Mouse (Mus musculus): ENCODE measurements around the gene Cks1b. TPM values are rescaled to one million over a fixed set of nuclear protein-coding genes. Genes with fewer than 3 reads are reported as not detected.
A peak's percentile ranks its signal among the peaks of the same experiment; 100 is the strongest.

Cks1b gene
- polyA plus RNA-seq, 1 experiment: 7.4 TPM

GRCm38 (mm10) chr3:89449541-89449940 lies 31.4 kb upstream of the Cks1b start:
- TF ChIP-seq GATA1 (IDR thresholded peaks at IDR 0.05; ENCODE audit: low read length) (no peak), TAL1 (IDR thresholded peaks at IDR 0.05; ENCODE audit: low read length) (no peak)
- Histone ChIP-seq H3K27me3 (ENCODE audit: control insufficient read depth) (no peaks in the 10 kb centered on the region), H3K4me3 (replicated peaks) (peak overlapping the region; percentile 36), H3K9me3 (ENCODE audit: control insufficient read depth, low read length) (no peaks in the 10 kb centered on the region), H3K4me1 (ENCODE audit: control insufficient read depth) (peaks cover 36% of the 10 kb centered on the region), H3K36me3 (ENCODE audit: control insufficient read depth) (peaks cover 11% of the 10 kb centered on the region)

GRCm38 (mm10) chr3:89448720-89449537 lies 30.7 kb upstream of the Cks1b start:
- H3K9me3 ChIP-seq (ENCODE audit: control insufficient read depth, low read length): no peaks in the 10 kb centered on the region
- peaks cover 11% of the 10 kb centered on the region for H3K36me3 ChIP-seq (ENCODE audit: control insufficient read depth)
- peaks cover 34% of the 10 kb centered on the region for H3K4me1 ChIP-seq (ENCODE audit: control insufficient read depth)
- TF ChIP-seq GATA1 (IDR thresholded peaks at IDR 0.05; ENCODE audit: low read length) (no peak), TAL1 (IDR thresholded peaks at IDR 0.05; ENCODE audit: low read length) (no peak)
- peak overlapping the region; percentile 36 for H3K4me3 ChIP-seq (replicated peaks)
- H3K27me3 ChIP-seq (ENCODE audit: control insufficient read depth): no peaks in the 10 kb centered on the region

GRCm38 (mm10) chr3:89440691-89441090 lies 22.5 kb upstream of the Cks1b start:
- Histone ChIP-seq H3K9me3 (ENCODE audit: control insufficient read depth, low read length) (no peaks in the 10 kb centered on the region), H3K4me1 (ENCODE audit: control insufficient read depth) (peaks cover 18% of the 10 kb centered on the region), H3K4me3 (replicated peaks) (no peak overlapping the region), H3K36me3 (ENCODE audit: control insufficient read depth) (peaks cover 8% of the 10 kb centered on the region), H3K27me3 (ENCODE audit: control insufficient read depth) (no peaks in the 10 kb centered on the region)
- TF ChIP-seq TAL1 (IDR thresholded peaks at IDR 0.05; ENCODE audit: low read length) (no peak), GATA1 (IDR thresholded peaks at IDR 0.05; ENCODE audit: low read length) (no peak)

DNA sequence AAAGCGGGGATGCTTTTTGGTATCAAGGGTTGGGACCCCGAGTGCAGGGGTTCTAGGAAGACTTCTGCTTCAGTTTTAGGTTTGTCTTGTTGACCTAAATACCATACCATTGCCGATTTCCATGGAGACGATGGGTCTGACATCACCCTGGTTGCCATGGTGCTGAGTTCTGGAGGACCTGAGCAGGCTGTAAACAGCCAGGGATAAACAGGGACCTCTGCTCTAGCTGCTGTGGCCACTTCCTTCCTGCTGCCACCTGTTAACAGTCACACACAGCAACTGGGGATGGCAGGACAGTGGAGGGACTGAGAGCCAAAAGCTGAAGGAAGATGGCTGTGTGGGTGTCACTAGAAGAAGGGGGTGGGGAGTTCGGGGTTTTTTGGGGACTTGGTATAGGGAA lies 19.1 kb upstream of the Cks1b start:
- peaks cover 28% of the 10 kb centered on the region for H3K36me3 ChIP-seq (ENCODE audit: control insufficient read depth)
- H3K4me1 ChIP-seq (ENCODE audit: control insufficient read depth): peaks cover 33% of the 10 kb centered on the region
- peak overlapping the region; percentile 63 for H3K4me3 ChIP-seq (replicated peaks)
- TF ChIP-seq TAL1 (IDR thresholded peaks at IDR 0.05; ENCODE audit: low read length): no peak
- no peak for TF ChIP-seq GATA1 (IDR thresholded peaks at IDR 0.05; ENCODE audit: low read length)
- H3K9me3 ChIP-seq (ENCODE audit: control insufficient read depth, low read length): no peaks in the 10 kb centered on the region
- no peaks in the 10 kb centered on the region for H3K27me3 ChIP-seq (ENCODE audit: control insufficient read depth)

DNA sequence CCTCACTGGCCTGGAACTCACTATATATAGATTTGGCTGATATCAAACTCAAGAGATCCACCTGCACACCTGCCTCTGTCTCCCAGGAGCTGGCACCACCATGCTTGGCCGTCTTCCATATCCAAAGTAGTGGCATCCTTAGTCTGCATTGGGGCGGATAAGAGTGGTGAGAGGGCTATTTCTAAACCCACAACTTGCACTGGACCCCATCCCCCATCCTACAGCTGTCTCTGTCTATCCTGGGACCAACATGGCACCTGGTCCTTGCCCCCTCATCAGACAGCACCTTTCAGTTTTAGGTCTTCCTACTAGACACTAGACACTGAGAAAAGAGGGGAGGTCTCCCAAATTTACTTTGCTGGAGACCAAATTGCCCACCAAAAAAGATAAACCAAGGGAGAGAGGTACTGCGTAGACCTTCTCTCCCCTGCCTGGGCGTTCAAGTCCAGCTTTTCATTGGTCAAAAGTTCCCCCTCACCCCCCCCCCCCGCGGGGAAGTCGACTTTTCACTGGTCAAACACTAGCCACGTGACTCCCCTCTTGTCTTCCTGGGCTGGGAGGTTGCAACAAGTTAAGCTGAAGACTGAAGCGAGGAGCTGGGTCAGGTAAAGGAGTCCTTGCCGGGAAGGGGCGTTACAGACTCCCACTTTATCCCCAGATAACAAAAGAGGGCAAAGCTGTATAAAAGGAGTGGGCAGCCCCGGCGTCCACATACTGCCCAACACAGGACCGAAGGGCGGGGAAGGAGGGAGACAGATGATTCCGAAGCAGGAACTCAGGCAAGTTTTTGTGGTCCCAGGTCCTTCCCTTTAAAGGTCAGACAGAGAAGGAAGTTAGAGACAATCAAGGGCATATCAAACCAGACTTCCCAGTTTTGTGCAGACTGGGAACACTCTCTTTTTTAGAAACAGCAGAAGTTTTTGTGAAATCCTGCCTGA lies 18.3 kb upstream of the Cks1b start, which contains the start of gene Pbxip1:
Pbxip1 (plus strand) TSS at position 531 of the 938 bp plus-strand sequence.
- Histone ChIP-seq H3K4me3 (replicated peaks) (peak within 1 kb of the TSS; percentile 63), H3K27me3 (ENCODE audit: control insufficient read depth) (no peaks in the 10 kb centered on the region), H3K9me3 (ENCODE audit: control insufficient read depth, low read length) (no peaks in the 10 kb centered on the region), H3K36me3 (ENCODE audit: control insufficient read depth) (peaks cover 32% of the 10 kb centered on the region), H3K4me1 (ENCODE audit: control insufficient read depth) (peaks cover 37% of the 10 kb centered on the region)
- no peak for TF ChIP-seq GATA1 (IDR thresholded peaks at IDR 0.05; ENCODE audit: low read length)
- TF ChIP-seq TAL1 (IDR thresholded peaks at IDR 0.05; ENCODE audit: low read length): no peak

- Histone ChIP-seq H3K4me1 (ENCODE audit: control insufficient read depth) (peaks cover 51% of the 10 kb centered on the region), H3K36me3 (ENCODE audit: control insufficient read depth) (peaks cover 37% of the 10 kb centered on the region), H3K4me3 (replicated peaks) (no peak overlapping the region), H3K9me3 (ENCODE audit: control insufficient read depth, low read length) (no peaks in the 10 kb centered on the region), H3K27me3 (ENCODE audit: control insufficient read depth) (no peaks in the 10 kb centered on the region)
- TF ChIP-seq GATA1 (IDR thresholded peaks at IDR 0.05; ENCODE audit: low read length) (no peak), TAL1 (IDR thresholded peaks at IDR 0.05; ENCODE audit: low read length) (no peak)
Measured at GRCm38 (mm10) chr3:89435041-89435440, 16.9 kb upstream of the Cks1b start.

DNA sequence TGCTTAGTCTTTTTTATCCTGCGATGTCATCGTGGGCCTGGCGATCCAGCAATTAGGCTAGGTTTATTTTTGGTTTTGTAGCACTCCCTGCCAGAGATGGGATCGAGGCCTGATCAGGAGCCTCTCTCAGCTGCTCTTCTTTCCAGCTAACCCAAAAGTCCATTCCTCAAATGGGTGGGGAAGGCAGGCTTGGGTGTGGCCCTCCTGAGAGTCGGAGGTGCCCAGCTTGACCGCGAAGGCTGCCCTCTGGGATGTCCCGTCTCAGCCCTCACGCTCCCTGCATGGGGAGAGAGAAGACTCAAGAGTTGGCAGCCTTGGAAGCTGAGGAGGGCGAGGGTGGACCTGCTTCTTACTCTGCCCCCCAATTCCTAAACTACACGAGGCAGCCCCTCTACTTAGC lies 16.3 kb upstream of the Cks1b start:
- H3K4me3 ChIP-seq (replicated peaks): no peak overlapping the region
- TF ChIP-seq TAL1 (IDR thresholded peaks at IDR 0.05; ENCODE audit: low read length) (no peak), GATA1 (IDR thresholded peaks at IDR 0.05; ENCODE audit: low read length) (no peak)
- no peaks in the 10 kb centered on the region for H3K27me3 ChIP-seq (ENCODE audit: control insufficient read depth)
- peaks cover 39% of the 10 kb centered on the region for H3K36me3 ChIP-seq (ENCODE audit: control insufficient read depth)
- H3K4me1 ChIP-seq (ENCODE audit: control insufficient read depth): peaks cover 55% of the 10 kb centered on the region
- no peaks in the 10 kb centered on the region for H3K9me3 ChIP-seq (ENCODE audit: control insufficient read depth, low read length)

GRCm38 (mm10) chr3:89432606-89433005 lies 14.4 kb upstream of the Cks1b start:
- no peaks in the 10 kb centered on the region for H3K27me3 ChIP-seq (ENCODE audit: control insufficient read depth)
- H3K4me1 ChIP-seq (ENCODE audit: control insufficient read depth): peaks cover 58% of the 10 kb centered on the region
- no peak for TF ChIP-seq GATA1 (IDR thresholded peaks at IDR 0.05; ENCODE audit: low read length)
- TF ChIP-seq TAL1 (IDR thresholded peaks at IDR 0.05; ENCODE audit: low read length): no peak
- no peak overlapping the region for H3K4me3 ChIP-seq (replicated peaks)
- peaks cover 57% of the 10 kb centered on the region for H3K36me3 ChIP-seq (ENCODE audit: control insufficient read depth)
- H3K9me3 ChIP-seq (ENCODE audit: control insufficient read depth, low read length): no peaks in the 10 kb centered on the region

Measured in erythroblast, embryonic 14.5 days (primary cell).